Mouse (Mus musculus): Measurements from ENCODE around the gene Atp13a3.
A peak's percentile ranks its signal among the peaks of the same experiment; 100 is the strongest.
"Not testable (repeated sequence)": the region's sequence is repeated elsewhere in the genome, so short reads cannot be mapped to it uniquely, and the experiment has no call there.

Gene Atp13a3

GRCm38 (mm10) chr16:30410914-30411313, 5.1 kb upstream of the Atp13a3 start:
- no peak for DNase-seq

- no peak for DNase-seq
Measured at GRCm38 (mm10) chr16:30407513-30407912, 1.7 kb upstream of the Atp13a3 start.

- DNase-seq = no peak
Measured at GRCm38 (mm10) chr16:30403528-30403927, 2.2 kb downstream of the Atp13a3 start.

- no peak for DNase-seq
Measured at GRCm38 (mm10) chr16:30397127-30398057, 8.4 kb downstream of the Atp13a3 start.

GRCm38 (mm10) chr16:30395136-30395535, 10.6 kb downstream of the Atp13a3 start:
- DNase-seq = peak in 1 of 2 experiments; percentile 10

GRCm38 (mm10) chr16:30390650-30391340, 15.0 kb downstream of the Atp13a3 start:
- no peak for DNase-seq

GRCm38 (mm10) chr16:30389831-30390649, 15.7 kb downstream of the Atp13a3 start:
- peak; percentile 12 to 26 for DNase-seq

- DNase-seq = peak; percentile 62 to 68
Measured at GRCm38 (mm10) chr16:30389210-30389684, 16.5 kb downstream of the Atp13a3 start.

- peak; percentile 88 to 92 for DNase-seq
Measured at GRCm38 (mm10) chr16:30388522-30389209, 17.1 kb downstream of the Atp13a3 start.

GRCm38 (mm10) chr16:30387871-30388460, 17.8 kb downstream of the Atp13a3 start:
- peak; percentile 26 to 44 for DNase-seq

- DNase-seq = no peak
Measured at GRCm38 (mm10) chr16:30386911-30387439, 18.8 kb downstream of the Atp13a3 start.

GRCm38 (mm10) chr16:30385531-30385930, 20.2 kb downstream of the Atp13a3 start:
- DNase-seq = no peak

GRCm38 (mm10) chr16:30376237-30376636, 29.5 kb downstream of the Atp13a3 start:
- no peak for DNase-seq

GRCm38 (mm10) chr16:30374927-30375326, 30.8 kb downstream of the Atp13a3 start:
- no peak for DNase-seq

GRCm38 (mm10) chr16:30374266-30374665, 31.5 kb downstream of the Atp13a3 start:
- DNase-seq = no peak

GRCm38 (mm10) chr16:30373286-30373685, 32.5 kb downstream of the Atp13a3 start:
- not testable (repeated sequence) for DNase-seq

- no peak for DNase-seq
Measured at GRCm38 (mm10) chr16:30367395-30367794, 38.4 kb downstream of the Atp13a3 start.

- no peak for DNase-seq
Measured at GRCm38 (mm10) chr16:30364604-30365003, 41.2 kb downstream of the Atp13a3 start.

GRCm38 (mm10) chr16:30362528-30362927, 43.2 kb downstream of the Atp13a3 start:
- DNase-seq = no peak

- not testable (repeated sequence) for DNase-seq
Measured at GRCm38 (mm10) chr16:30353489-30353888, 52.3 kb downstream of the Atp13a3 start.

GRCm38 (mm10) chr16:30314236-30314635, 91.5 kb downstream of the Atp13a3 start:
- no peak for DNase-seq
